Mouse (Mus musculus): ENCODE results near the gene Rptor. TPM values are rescaled to one million over a fixed set of nuclear protein-coding genes. Genes with fewer than 3 reads are reported as not detected.

Rptor gene
- polyA plus RNA-seq, 1 experiment from 2014 or later = 9.1 TPM

- Histone ChIP-seq H3K4me3 (ENCODE audit: low read length) (no peak overlapping the region), H3K27ac (ENCODE audit: low read length) (no peak overlapping the region), H3K4me1 (ENCODE audit: insufficient read depth, low read length) (no peaks in the 10 kb centered on the region), H3K9ac (replicated peaks; ENCODE audit: low read length) (no peak overlapping the region), H3K36me3 (ENCODE audit: insufficient read depth, low read length) (peaks cover 9% of the 10 kb centered on the region; the same call in 1 of the 2 replicates), H3K4me2 (replicated peaks; ENCODE audit: low read depth, low read length) (no peak overlapping the region), H3K9me3 (ENCODE audit: low read length) (no peaks in the 10 kb centered on the region), H3K27me3 (ENCODE audit: insufficient read depth, low read length) (no peaks in the 10 kb centered on the region)
- WGBS = 86% methylated on average over 4 of the region's 4 CpGs
- no peak for ATAC-seq (ENCODE audit: low FRiP score, low TSS enrichment)
These were observed 179.0 kb downstream of the Rptor start for GRCm38 (mm10) chr11:119781726-119782125.

- no peaks in the 10 kb centered on the region for H3K9me3 ChIP-seq (ENCODE audit: low read length)
- 89% methylated on average over 4 of the region's 4 CpGs for WGBS
- H3K36me3 ChIP-seq (ENCODE audit: insufficient read depth, low read length) = peaks cover 15% of the 10 kb centered on the region
- no peaks in the 10 kb centered on the region for H3K4me1 ChIP-seq (ENCODE audit: insufficient read depth, low read length)
- no peak overlapping the region for H3K4me3 ChIP-seq (ENCODE audit: low read length)
- H3K4me2 ChIP-seq (replicated peaks; ENCODE audit: low read depth, low read length) = no peak overlapping the region
- H3K27ac ChIP-seq (ENCODE audit: low read length) = no peak overlapping the region
- ATAC-seq (ENCODE audit: low FRiP score, low TSS enrichment) = no peak
- no peaks in the 10 kb centered on the region for H3K27me3 ChIP-seq (ENCODE audit: insufficient read depth, low read length)
- no peak overlapping the region for H3K9ac ChIP-seq (replicated peaks; ENCODE audit: low read length)
These were observed 180.9 kb downstream of the Rptor start for GRCm38 (mm10) chr11:119783653-119784052.

GRCm38 (mm10) chr11:119784672-119785341 lies 182.1 kb downstream of the Rptor start:
- no peaks in the 10 kb centered on the region for H3K9me3 ChIP-seq (ENCODE audit: low read length)
- peaks cover 4% of the 10 kb centered on the region; the same call in 1 of the 2 replicates for H3K4me1 ChIP-seq (ENCODE audit: insufficient read depth, low read length)
- no peak overlapping the region for H3K27ac ChIP-seq (ENCODE audit: low read length)
- peaks cover 15% of the 10 kb centered on the region for H3K36me3 ChIP-seq (ENCODE audit: insufficient read depth, low read length)
- no peak overlapping the region for H3K4me3 ChIP-seq (ENCODE audit: low read length)
- WGBS = 91% methylated on average over 12 of the region's 12 CpGs
- no peak overlapping the region for H3K9ac ChIP-seq (replicated peaks; ENCODE audit: low read length)
- no peaks in the 10 kb centered on the region for H3K27me3 ChIP-seq (ENCODE audit: insufficient read depth, low read length)
- ATAC-seq (ENCODE audit: low FRiP score, low TSS enrichment) = no peak
- H3K4me2 ChIP-seq (replicated peaks; ENCODE audit: low read depth, low read length) = no peak overlapping the region

GRCm38 (mm10) chr11:119785661-119786384 lies 183.1 kb downstream of the Rptor start:
- 85% methylated on average over 7 of the region's 7 CpGs for WGBS
- Histone ChIP-seq H3K9ac (replicated peaks; ENCODE audit: low read length) (no peak overlapping the region), H3K27ac (ENCODE audit: low read length) (no peak overlapping the region), H3K4me3 (ENCODE audit: low read length) (no peak overlapping the region), H3K4me2 (replicated peaks; ENCODE audit: low read depth, low read length) (no peak overlapping the region), H3K4me1 (ENCODE audit: insufficient read depth, low read length) (peaks cover 15% of the 10 kb centered on the region), H3K9me3 (ENCODE audit: low read length) (no peaks in the 10 kb centered on the region), H3K36me3 (ENCODE audit: insufficient read depth, low read length) (peaks cover 12% of the 10 kb centered on the region), H3K27me3 (ENCODE audit: insufficient read depth, low read length) (no peaks in the 10 kb centered on the region)
- no peak for ATAC-seq (ENCODE audit: low FRiP score, low TSS enrichment)

GRCm38 (mm10) chr11:119786385-119786880 lies 183.7 kb downstream of the Rptor start:
- no peak overlapping the region for H3K4me3 ChIP-seq (ENCODE audit: low read length)
- ATAC-seq (ENCODE audit: low FRiP score, low TSS enrichment) = no peak
- peaks cover 21% of the 10 kb centered on the region for H3K4me1 ChIP-seq (ENCODE audit: insufficient read depth, low read length)
- no peak overlapping the region for H3K27ac ChIP-seq (ENCODE audit: low read length)
- no peak overlapping the region for H3K4me2 ChIP-seq (replicated peaks; ENCODE audit: low read depth, low read length)
- 72% methylated on average over 8 of the region's 8 CpGs for WGBS
- peaks cover 7% of the 10 kb centered on the region for H3K36me3 ChIP-seq (ENCODE audit: insufficient read depth, low read length)
- no peak overlapping the region for H3K9ac ChIP-seq (replicated peaks; ENCODE audit: low read length)
- no peaks in the 10 kb centered on the region for H3K9me3 ChIP-seq (ENCODE audit: low read length)
- H3K27me3 ChIP-seq (ENCODE audit: insufficient read depth, low read length) = no peaks in the 10 kb centered on the region

- ATAC-seq (ENCODE audit: low FRiP score, low TSS enrichment) = no peak
- Histone ChIP-seq H3K9ac (replicated peaks; ENCODE audit: low read length) (no peak overlapping the region), H3K9me3 (ENCODE audit: low read length) (no peaks in the 10 kb centered on the region), H3K36me3 (ENCODE audit: insufficient read depth, low read length) (peaks cover 7% of the 10 kb centered on the region), H3K4me3 (ENCODE audit: low read length) (no peak overlapping the region), H3K4me2 (replicated peaks; ENCODE audit: low read depth, low read length) (no peak overlapping the region), H3K4me1 (ENCODE audit: insufficient read depth, low read length) (peaks cover 41% of the 10 kb centered on the region), H3K27me3 (ENCODE audit: insufficient read depth, low read length) (no peaks in the 10 kb centered on the region), H3K27ac (ENCODE audit: low read length) (no peak overlapping the region)
- 69% methylated on average over 7 of the region's 7 CpGs for WGBS
These were observed 185.8 kb downstream of the Rptor start for GRCm38 (mm10) chr11:119788488-119788887.

- 66% methylated on average over 3 of the region's 3 CpGs for whole genome bisulfite sequencing
These were observed 186.4 kb downstream of the Rptor start for GRCm38 (mm10) chr11:119788919-119789713.

GRCm38 (mm10) chr11:119791923-119792564 lies 189.3 kb downstream of the Rptor start:
- Histone ChIP-seq H3K27ac (ENCODE audit: low read length) (peak overlapping the region; percentile 76), H3K36me3 (ENCODE audit: insufficient read depth, low read length) (peaks cover 7% of the 10 kb centered on the region), H3K4me1 (ENCODE audit: insufficient read depth, low read length) (peaks cover 75% of the 10 kb centered on the region), H3K27me3 (ENCODE audit: insufficient read depth, low read length) (no peaks in the 10 kb centered on the region), H3K9me3 (ENCODE audit: low read length) (no peaks in the 10 kb centered on the region), H3K4me3 (ENCODE audit: low read length) (no peak overlapping the region), H3K4me2 (replicated peaks; ENCODE audit: low read depth, low read length) (no peak overlapping the region), H3K9ac (replicated peaks; ENCODE audit: low read length) (no peak overlapping the region)
- peak; percentile 49; the same call in 1 of the 2 replicates for ATAC-seq (ENCODE audit: low FRiP score, low TSS enrichment)
- WGBS = 35% methylated on average over 10 of the region's 10 CpGs

More at GRCm38 (mm10) chr11:119788919-119789713, 186.4 kb downstream of the Rptor start:
- no peak for ATAC-seq (ENCODE audit: low FRiP score, low TSS enrichment)
- Histone ChIP-seq H3K9ac (replicated peaks; ENCODE audit: low read length) (0 out of 2 replicates have a peak overlapping the region, but pooled peaks have one; percentile 7), H3K27me3 (ENCODE audit: insufficient read depth, low read length) (no peaks in the 10 kb centered on the region), H3K4me3 (ENCODE audit: low read length) (no peak overlapping the region), H3K27ac (ENCODE audit: low read length) (no peak overlapping the region), H3K36me3 (ENCODE audit: insufficient read depth, low read length) (peaks cover 7% of the 10 kb centered on the region), H3K4me2 (replicated peaks; ENCODE audit: low read depth, low read length) (no peak overlapping the region), H3K4me1 (ENCODE audit: insufficient read depth, low read length) (peaks cover 47% of the 10 kb centered on the region), H3K9me3 (ENCODE audit: low read length) (no peaks in the 10 kb centered on the region)

- no peaks in the 10 kb centered on the region for H3K27me3 ChIP-seq (ENCODE audit: insufficient read depth, low read length)
- peak overlapping the region; percentile 76 for H3K27ac ChIP-seq (ENCODE audit: low read length)
- no peak overlapping the region for H3K4me2 ChIP-seq (replicated peaks; ENCODE audit: low read depth, low read length)
- H3K4me3 ChIP-seq (ENCODE audit: low read length) = no peak overlapping the region
- H3K9ac ChIP-seq (replicated peaks; ENCODE audit: low read length) = no peak overlapping the region
- ATAC-seq (ENCODE audit: low FRiP score, low TSS enrichment) = peak; percentile 16; the same call in 1 of the 2 replicates
- H3K4me1 ChIP-seq (ENCODE audit: insufficient read depth, low read length) = peaks cover 79% of the 10 kb centered on the region
- WGBS = 31% methylated on average over 6 of the region's 6 CpGs
- no peaks in the 10 kb centered on the region for H3K9me3 ChIP-seq (ENCODE audit: low read length)
- no peaks in the 10 kb centered on the region for H3K36me3 ChIP-seq (ENCODE audit: insufficient read depth, low read length)
These were observed 190.7 kb downstream of the Rptor start for GRCm38 (mm10) chr11:119793378-119793777.
